Mouse (Mus musculus) testis, adult 2 months (tissue): ENCODE measurements around the gene Slc4a1.

Experiments used
- CTCF ChIP-seq: fragments of 200-500 bp; IDR thresholded peaks from 2 replicates; pipeline ENCODE4 v1.5.1; 2012; ENCODE audit warnings: low read depth, mild to moderate bottlenecking, inconsistent platforms, low read length, moderate library complexity; ENCODE audit not compliant: control insufficient read depth, insufficient read depth, insufficient replicate concordance
- POLR2A ChIP-seq: fragments of 200-500 bp; IDR thresholded peaks from 2 replicates; pipeline ENCODE4 v1.6.1; 2012; ENCODE audit warnings: low read depth, mild to moderate bottlenecking, inconsistent platforms, low read length, moderate library complexity; ENCODE audit not compliant: control insufficient read depth

GRCm38 (mm10) chr11:102316572-102317297, 49.3 kb downstream of the Slc4a1 start:
- TF ChIP-seq CTCF (no peak), POLR2A (no peak; the same call in 1 of the 2 replicates)
